Mouse (Mus musculus): ENCODE results near the gene Immp2l. TPM values are rescaled to one million over a fixed set of nuclear protein-coding genes. Genes with fewer than 3 reads are reported as not detected.

The Immp2l gene
- total RNA-seq, 2 experiments from 2014 or later, result 5.1 to 5.6 TPM

DNA sequence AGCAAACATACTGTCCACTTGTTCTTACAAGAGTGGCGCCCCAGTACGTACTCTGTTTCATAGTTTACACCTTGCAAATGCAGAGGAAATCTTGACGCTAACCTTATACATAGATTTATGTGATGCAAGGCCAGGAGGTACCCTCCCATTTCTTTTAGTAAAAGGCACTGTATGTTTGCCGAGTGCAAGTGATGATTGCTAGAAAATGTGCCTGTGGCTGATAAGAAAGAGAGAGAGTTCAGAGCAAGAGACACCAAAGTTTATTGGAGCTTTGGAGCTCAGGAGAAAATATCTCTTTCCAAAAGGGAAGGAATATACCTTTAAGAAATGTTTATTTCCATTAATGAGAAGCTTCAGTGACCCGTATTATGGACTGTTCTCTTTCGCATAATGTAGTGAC is 95.8 kb downstream of the Immp2l start:
- DNase-seq (ENCODE audit: low spot score in 2 of 2), result no peak
- intact Hi-C loops (cut with DNase I), result loop anchor here (10.0 kb wide), 1 partner anchor 555 kb away; no protein-coding TSS in a partner anchor

DNA sequence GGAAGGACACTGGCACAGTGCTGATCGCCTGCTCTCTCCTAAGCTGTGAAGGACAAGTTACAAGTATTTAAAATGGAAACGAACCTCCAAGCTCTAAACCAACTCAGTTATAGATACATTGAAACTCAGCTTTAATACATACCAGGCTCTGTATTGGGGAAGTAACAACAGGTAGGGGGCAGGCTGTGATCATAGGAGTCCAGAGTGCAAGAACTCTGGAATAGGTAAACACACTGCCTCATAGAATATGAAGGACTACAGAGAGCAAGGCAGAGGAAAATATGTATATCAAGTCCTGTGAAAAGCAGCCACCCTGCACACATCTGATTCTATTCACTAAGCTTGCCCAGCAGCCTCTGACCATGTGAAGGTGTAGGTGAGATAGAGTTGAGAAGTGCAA is 99.3 kb downstream of the Immp2l start:
- DNase-seq (ENCODE audit: low spot score in 2 of 2), result no peak
- intact Hi-C loops (cut with DNase I), result no loop called here

DNA sequence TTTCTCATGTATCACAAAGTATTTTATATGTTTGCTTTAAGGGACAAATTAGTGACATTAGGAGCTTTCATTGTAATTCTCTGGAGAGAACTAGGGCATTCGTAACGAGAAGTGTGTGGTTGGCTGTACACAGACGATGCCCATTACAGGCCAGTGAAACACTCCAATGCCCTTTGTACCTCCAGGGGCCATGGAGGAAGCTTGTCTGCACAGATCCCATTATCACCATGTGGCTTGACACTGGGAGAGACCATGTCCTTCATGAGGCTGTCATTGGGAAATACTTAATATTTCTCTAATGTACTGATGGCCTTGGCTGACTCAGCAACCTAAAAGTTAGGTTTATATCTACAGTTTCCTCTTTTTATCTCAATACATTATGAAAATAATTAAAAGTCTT is 111.0 kb downstream of the Immp2l start:
- intact Hi-C loops (cut with DNase I), result no loop called here
- no peak for DNase-seq (ENCODE audit: low spot score in 2 of 2)

DNA sequence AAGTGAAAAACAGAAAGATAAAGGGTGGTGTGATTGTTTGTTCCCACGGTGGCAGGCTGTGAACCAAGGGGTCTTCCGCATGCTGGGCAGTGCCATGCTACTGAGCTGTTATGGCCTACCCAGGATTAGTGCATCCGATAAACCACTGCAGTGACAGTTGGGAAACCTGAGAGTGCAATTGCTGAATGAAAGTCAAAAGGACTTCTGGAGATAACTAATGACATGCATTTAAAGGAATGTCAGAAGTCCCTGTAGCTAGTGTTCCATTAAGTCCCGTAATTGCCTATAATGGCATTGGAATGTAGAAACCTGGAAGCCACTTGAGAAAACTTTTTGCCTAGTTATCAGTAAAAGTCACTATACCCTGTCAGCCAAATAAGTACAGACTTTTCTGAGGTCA is 135.7 kb downstream of the Immp2l start:
- DNase-seq (ENCODE audit: low spot score in 2 of 2), result no peak
- intact Hi-C loops (cut with DNase I), result no loop called here

DNA sequence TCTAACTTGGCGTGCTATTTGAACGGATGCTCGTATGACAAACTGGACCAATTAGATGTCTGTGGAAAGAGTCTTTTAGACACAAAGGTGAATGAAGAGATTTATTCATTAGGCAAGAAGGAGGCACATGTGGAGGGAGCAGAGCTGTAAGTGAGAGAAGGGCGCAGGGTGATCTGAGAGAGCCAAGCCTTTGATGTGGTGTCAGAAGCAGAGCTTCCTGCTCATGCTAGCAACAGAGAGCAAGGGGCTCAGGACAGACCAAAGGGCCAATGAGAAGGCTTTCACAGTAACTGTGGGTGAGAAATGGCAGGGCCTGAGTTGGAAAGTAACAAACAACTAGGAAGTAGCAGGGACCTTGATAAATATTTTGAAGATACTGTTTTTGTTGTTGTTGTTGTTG is 143.9 kb downstream of the Immp2l start:
- DNase-seq (ENCODE audit: low spot score in 2 of 2), result no peak
- intact Hi-C loops (cut with DNase I), result no loop called here

DNA sequence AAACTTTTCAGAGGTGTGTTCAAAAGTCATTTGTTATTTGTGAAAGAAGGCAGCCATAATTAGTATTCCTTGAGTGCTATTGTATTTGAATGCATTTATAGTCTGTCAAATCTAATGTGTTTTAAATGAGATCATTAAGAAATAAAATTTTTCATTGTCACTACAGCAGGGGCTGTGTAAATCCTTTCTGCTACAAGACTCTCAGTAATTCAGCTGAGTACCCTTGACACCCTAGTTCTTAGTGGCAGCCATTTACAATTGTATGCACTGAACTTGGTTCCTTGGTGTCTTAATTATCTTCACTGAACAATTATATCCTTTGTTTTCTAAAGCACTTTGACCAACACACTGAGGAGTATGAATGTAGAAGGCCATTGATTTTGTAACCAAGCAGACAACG is 146.2 kb downstream of the Immp2l start:
- no peak for DNase-seq (ENCODE audit: low spot score in 2 of 2)
- intact Hi-C loops (cut with DNase I), result no loop called here

DNA sequence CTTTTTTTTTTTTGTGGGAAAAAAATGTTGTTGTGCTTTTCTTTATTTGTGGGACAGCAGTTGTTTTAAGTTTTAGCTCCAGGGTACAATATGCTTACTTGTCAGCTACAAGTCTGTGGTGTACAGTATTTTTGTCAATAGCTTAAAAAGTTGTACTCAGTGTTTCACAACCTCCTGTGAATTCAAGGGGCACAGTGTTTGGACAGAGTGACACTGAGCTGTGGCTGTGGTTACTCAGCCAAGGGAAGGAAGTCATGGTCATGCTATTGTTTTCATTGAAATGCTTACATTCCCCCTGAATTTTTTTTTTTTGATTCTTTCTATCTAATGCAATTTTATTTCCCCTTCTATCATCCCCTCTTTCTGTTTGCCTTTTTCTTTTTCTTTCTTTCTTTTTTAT is 159.0 kb downstream of the Immp2l start:
- intact Hi-C loops (cut with DNase I), result no loop called here
- DNase-seq (ENCODE audit: low spot score in 2 of 2), result no peak

DNA sequence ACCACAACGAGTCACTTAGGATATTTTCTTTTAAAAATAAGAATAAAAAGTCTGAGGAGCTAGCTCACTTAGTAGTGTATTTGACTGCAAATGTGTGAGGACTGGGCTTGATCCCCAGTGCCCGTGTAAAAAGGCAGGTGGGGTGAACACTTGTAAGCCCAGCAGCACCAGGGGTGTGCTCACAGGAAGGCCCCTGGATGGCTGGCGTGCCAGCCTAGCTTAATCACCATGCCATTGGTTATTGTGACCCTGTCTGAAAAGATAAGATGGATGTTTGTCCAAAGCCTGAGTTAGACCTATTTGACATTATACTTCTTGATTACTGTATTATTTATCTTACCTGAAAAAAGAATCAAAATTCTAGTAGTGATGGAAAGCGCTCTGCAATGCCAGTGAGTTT is 161.2 kb downstream of the Immp2l start:
- intact Hi-C loops (cut with DNase I), result no loop called here
- DNase-seq (ENCODE audit: low spot score in 2 of 2), result no peak

DNA sequence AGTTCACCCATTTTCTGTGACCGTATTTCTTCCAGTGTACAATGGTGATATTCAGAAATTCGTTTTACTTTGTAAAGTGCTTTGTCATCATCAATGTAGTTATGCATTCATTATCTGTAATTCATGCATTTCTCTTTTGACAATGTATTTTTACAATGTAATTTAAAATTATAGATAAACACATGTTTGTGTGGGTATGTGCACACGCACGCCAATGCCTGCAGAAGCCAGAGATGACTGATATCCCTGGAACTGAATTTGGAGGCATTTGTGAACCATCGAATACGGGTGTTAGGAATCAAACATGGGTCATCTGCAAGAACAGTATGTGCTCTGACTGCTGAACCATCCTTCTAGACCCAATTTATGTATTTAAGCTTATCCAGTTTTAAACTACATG is 161.6 kb downstream of the Immp2l start:
- DNase-seq (ENCODE audit: low spot score in 2 of 2), result no peak
- intact Hi-C loops (cut with DNase I), result no loop called here

DNA sequence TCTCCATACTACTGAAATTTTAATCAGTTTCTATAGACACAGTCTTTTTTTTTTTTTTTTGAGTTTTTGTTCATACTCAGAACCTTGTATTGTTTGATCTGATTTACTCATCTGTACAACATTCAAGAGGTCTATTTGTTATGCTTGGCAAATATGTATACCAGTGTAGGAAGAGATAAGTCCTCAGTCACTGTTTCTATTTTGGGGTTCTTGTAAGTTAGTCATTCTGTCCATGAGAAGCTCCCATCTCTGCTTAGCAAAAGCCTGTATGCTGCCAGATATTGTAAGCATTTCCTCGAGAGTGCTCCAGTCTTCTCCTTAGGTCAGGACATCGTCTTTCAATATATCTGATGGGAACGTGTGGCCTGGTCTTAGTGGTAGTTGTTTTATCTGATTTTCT is 168.9 kb downstream of the Immp2l start:
- no peak for DNase-seq (ENCODE audit: low spot score in 2 of 2)
- intact Hi-C loops (cut with DNase I), result no loop called here

DNA sequence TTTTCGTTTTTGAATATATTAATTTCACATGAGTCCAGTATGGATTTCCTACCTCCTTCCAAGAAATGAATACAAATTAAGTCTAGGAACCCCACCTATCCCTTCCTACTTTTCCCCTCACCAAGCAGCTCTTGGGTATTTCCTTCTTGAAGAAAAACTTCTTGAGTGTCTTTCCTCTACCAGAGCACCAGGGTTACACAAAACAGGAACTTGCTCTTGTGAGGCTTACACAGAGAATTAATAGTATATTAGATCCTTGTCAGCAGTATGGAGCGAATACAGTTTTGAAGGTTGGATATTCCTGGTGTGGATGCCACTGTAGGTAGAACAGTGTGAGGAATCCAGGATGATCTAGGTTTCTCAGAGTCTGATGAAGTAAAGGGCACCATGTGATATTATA is 172.5 kb downstream of the Immp2l start:
- intact Hi-C loops (cut with DNase I), result no loop called here

DNA sequence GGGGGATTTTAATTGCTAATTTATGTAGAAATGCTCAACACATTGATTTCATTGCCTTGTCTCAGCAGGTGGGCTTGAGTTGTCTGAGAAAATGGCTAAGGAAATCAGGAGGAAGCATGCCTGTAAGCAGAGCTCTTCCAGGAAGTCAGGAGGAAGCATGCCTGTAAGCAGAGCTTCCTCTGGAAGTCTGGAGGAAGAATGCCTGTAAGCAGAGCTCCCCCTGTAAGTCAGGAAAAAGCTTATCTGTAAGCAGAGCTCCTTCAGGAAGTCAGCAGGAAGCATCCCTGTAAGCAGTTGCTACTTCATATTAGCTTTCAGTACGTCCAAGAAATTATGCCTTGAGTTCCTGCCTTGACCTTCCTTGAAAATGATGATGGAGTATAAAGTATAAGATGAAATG is 191.3 kb downstream of the Immp2l start:
- no peak for DNase-seq (ENCODE audit: low spot score in 2 of 2)
- intact Hi-C loops (cut with DNase I), result no loop called here

More for the DNA sequence above, 172.5 kb downstream of the Immp2l start:
- no peak for DNase-seq (ENCODE audit: low spot score in 2 of 2)

DNA sequence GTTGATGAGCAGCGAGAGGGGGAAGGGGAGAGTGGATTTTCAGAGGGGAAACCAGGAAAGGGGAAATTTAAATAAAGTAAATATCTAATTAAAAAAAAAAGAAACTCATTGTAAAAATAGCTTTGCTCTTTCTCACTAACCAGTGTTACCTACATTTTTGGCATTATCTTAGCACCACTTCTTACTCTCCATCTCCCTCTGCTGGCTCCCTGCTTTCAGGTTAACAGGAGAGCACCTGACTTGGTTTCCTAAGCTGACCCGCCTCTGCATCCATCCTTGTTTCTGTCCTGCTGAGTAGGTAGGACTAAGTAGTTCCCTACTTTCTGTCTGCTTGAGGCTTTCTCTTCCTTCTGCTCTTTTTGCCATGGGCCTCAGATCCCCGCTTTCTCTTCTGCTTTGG is 198.0 kb downstream of the Immp2l start:
- intact Hi-C loops (cut with DNase I), result no loop called here
- no peak for DNase-seq (ENCODE audit: low spot score in 2 of 2)

DNA sequence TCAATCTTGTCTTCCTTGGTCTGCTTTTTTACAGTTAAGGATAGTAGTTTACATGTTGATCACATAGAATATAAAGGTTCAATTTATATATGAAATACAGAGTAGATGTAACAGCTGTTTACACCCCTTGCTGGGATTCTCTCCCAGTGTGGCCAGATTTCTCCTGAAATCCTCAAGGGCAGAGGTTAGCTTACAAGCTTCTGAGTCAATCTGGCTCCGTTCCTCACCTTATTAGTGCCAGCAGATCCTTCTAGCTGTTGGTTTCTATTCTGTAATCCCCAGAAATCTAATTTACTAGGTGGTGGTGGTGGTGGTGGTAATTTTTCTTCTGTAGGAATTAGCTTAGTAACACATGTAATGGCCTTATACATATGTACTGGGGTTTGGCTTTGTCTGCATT is 199.8 kb downstream of the Immp2l start:
- no peak for DNase-seq (ENCODE audit: low spot score in 2 of 2)
- intact Hi-C loops (cut with DNase I), result no loop called here

DNA sequence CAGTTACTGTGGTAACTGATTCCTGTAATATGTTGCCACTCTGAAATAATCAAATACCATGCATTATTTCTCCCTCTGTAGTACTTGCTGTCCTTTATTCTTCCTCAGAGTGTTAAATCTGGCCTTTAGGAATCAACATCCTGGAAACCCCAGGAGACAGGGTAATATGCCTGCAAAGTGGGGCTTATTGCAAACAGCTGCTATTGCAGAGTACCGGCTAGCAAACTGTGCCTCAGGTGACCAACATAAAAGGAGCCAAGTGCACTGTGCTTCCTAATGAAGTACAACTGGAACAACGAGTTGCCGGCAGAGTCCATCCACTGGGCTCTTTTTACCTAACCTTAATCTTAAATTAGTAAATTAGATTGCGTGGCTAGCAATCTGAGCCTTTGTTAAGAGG is 200.6 kb downstream of the Immp2l start:
- intact Hi-C loops (cut with DNase I), result no loop called here
- no peak for DNase-seq (ENCODE audit: low spot score in 2 of 2)

DNA sequence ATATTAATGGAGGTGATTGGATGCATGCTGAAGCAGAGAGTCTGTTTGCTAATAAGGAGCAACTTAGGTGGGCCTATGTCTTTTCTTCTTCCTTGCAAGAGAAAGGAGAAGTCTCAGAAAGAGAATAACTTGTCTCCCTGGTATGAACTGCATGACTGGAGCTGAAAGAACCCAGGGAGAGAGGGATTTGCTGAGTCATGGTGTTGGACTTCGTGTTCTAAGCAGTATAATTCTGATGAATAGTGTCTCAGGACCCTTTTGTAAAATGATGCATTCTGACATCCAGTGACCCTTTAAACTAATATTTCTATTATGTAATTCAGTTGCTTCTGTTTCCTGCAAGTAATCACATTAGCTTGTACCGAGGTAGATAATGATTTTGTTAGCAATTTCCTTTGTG is 208.1 kb downstream of the Immp2l start:
- intact Hi-C loops (cut with DNase I), result no loop called here
- no peak for DNase-seq (ENCODE audit: low spot score in 2 of 2)

DNA sequence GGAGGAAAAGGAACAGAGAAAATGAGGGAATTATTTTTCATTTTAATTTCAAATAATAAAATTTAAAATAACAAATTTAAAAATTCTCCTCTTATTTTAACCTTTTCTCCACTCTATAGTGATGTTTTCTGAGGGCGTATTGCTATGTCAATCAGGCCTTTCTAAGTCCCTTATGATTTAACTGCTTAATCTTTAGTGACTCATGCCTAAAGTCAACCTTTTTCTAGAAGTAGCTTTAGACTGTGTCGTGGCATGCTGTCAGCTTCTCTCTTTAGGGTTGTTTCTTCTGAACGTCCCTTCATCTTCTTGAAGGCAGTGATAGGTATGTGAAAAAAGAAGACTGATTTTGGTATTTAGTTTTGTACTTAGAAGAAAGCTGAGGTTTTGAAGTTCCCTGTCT is 214.0 kb downstream of the Immp2l start:
- no peak for DNase-seq (ENCODE audit: low spot score in 2 of 2)
- intact Hi-C loops (cut with DNase I), result no loop called here

DNA sequence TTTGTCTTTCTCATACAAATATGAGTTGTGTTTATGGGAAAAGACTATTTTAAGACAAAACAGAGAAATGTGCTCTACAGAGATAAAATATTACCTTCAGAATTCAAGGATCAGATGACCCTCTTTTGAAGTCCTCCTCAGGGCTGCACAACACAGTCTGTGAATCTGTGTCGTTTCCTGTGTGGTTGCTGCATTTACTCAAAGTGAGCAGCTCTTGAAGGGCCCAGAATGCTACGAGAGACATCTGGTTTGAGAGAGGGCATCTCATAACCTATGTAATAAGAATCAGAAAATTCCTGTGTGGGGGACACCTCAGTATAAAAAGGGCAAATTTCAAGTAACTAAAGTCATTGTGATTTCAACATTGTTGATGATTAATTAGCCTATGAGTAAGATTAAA is 217.3 kb downstream of the Immp2l start:
- intact Hi-C loops (cut with DNase I), result no loop called here
- no peak for DNase-seq (ENCODE audit: low spot score in 2 of 2)

DNA sequence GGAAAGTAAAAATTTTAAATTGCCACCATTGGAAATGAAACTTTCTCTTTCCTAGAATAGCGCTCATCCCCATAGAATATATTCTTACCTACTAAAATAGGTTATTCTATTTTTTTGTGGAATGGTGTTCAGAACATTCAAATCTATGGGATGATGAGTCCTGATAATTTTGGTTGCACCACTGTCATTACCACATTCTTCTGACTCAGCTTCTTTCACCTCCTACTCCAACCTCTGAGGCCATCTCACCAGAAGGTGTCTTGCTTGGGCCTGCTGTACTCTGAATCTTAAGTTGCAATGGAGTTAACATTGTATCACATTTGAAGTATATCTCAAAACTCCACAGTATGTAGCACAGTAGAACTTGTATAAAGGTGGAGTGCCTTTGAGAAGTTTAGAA is 224.4 kb downstream of the Immp2l start:
- no peak for DNase-seq (ENCODE audit: low spot score in 2 of 2)
- intact Hi-C loops (cut with DNase I), result no loop called here

DNA sequence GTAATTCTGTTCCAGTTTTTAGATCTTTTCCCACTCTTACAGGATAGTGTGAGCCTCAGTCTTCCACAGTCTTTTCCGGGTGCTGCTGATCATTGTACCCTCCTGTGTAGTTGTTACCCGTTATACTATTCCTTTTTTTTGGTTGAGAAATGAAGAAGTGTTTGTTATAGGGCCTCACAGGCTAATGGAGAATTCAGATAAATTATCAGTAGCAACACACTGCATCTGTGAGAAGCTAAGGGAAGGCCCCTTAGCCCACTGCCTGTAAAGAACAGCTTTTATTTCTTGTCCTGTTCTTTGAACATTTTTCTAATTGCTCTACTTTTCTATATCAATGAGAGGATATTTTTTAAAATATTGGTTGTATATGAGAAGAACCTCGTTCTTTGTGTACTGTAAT is 226.2 kb downstream of the Immp2l start:
- intact Hi-C loops (cut with DNase I), result no loop called here
- no peak for DNase-seq (ENCODE audit: low spot score in 2 of 2)

DNA sequence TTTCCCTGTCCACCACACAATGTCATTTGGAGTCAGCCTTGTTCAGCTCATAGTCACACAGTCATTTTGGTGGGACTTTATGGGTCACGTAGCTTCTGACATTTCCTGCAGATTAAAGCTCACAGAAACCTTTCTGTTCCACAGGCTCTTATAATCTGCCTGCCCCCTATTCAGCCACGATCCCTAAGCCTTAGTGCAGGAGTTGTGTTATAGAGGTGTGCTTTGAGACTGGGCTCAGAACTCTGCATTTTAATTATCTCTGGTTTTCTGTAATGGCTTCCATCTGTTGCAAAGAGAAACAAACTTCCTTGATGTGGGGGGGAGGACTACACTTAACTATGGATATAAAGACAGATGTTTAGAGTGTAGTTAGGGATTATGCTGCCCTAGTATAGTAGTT is 234.0 kb downstream of the Immp2l start:
- intact Hi-C loops (cut with DNase I), result no loop called here
- no peak for DNase-seq (ENCODE audit: low spot score in 2 of 2)

DNA sequence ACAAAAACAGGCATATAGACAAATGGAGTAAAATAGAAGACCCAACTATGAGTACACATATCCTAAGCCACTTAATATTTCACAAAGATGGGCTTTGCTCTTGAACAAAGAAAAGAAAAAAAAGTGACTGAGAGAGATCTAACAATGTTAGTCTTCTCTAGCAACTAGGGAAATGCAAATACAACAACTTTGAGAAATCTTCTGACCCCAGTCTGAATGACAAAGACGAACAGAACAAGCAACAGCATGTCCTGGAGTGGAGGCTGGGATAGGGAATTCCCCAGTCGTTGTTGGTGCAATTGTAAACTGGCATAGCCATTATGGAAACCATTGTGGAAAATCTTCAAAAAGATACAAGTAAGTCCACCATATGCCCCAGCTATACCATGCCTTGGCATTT is 235.7 kb downstream of the Immp2l start:
- intact Hi-C loops (cut with DNase I), result no loop called here
- DNase-seq (ENCODE audit: low spot score in 2 of 2), result no peak

DNA sequence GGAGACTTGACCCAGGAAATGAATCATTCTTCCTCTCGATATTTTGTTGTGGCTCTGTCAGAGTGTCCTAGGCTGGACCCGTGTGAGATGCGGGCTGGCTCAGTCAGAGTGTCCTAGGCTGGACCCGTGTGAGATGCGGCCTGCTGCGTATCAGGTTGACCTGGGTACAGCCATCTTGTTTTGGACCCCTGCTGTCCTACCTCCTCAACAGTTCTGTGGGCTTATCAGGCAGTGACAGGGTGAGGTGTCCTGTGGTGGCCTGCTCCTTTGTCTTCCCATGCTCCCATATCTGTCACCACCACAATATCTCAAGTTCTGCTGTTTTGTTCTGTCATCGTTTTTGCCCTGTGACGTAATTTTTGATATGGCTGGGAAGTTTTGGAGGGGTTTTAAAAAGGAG is 250.2 kb downstream of the Immp2l start:
- intact Hi-C loops (cut with DNase I), result no loop called here

More for the DNA sequence above, 250.2 kb downstream of the Immp2l start:
- DNase-seq (ENCODE audit: low spot score in 2 of 2), result no peak

All from left cerebral cortex, postnatal 14 days (tissue).